Mouse (Mus musculus) hindbrain, embryonic 16.5 days (tissue): Measurements from ENCODE around the gene Memo1. TPM values are rescaled to one million over a fixed set of nuclear protein-coding genes. Genes with fewer than 3 reads are reported as not detected.

Source experiments
- ATAC-seq: fragments of 200-750 bp; cut with Nextera tagmentation; 2 replicates; pipeline ENCODE4 v1.8.0; 2017; ENCODE audit warnings: moderate TSS enrichment, moderate library complexity
- H3K27ac ChIP-seq: fragments of 300-500 bp; sonication (generic); 2 replicates; pipeline ENCODE4 v1.5.1; 2014; ENCODE audit warnings: low read depth, mild to moderate bottlenecking, control low read depth, low read length, moderate library complexity
- H3K27me3 ChIP-seq: fragments of 300-500 bp; sonication (generic); replicated peaks from 2 replicates; pipeline ENCODE4 v1.6.1; 2014; ENCODE audit warnings: low read length; ENCODE audit not compliant: control insufficient read depth, insufficient read depth
- H3K36me3 ChIP-seq: fragments of 300-500 bp; sonication (generic); 2 replicates; pipeline ENCODE4 v1.6.1; 2014; ENCODE audit warnings: mild to moderate bottlenecking, low read length, moderate library complexity, mixed read lengths; ENCODE audit not compliant: control insufficient read depth, insufficient read depth
- H3K4me1 ChIP-seq: fragments of 300-500 bp; sonication (generic); 2 replicates; pipeline ENCODE4 v1.6.1; 2014; ENCODE audit warnings: low read depth, low read length; ENCODE audit not compliant: control insufficient read depth, insufficient read depth
- H3K4me2 ChIP-seq: fragments of 300-500 bp; sonication (generic); 2 replicates; pipeline ENCODE4 v1.6.1; 2014; ENCODE audit warnings: mild to moderate bottlenecking, low read length, control low read depth, moderate library complexity
- H3K4me3 ChIP-seq: fragments of 300-500 bp; sonication (generic); 2 replicates; pipeline ENCODE4 v1.5.1; 2014; ENCODE audit warnings: mild to moderate bottlenecking, low read length, control low read depth, moderate library complexity
- H3K9ac ChIP-seq: fragments of 300-500 bp; sonication (generic); 2 replicates; pipeline ENCODE4 v1.6.1; 2014; ENCODE audit warnings: low read depth, mild to moderate bottlenecking, control low read depth, low read length, moderate library complexity
- H3K9me3 ChIP-seq: fragments of 300-500 bp; sonication (generic); 2 replicates; pipeline ENCODE4 v1.6.1; 2014; ENCODE audit warnings: mild to moderate bottlenecking, low read length, moderate library complexity; ENCODE audit not compliant: control insufficient read depth
- WGBS: fragments of 180-500 bp; shearing (Covaris S2); extraction: QIAGEN DNeasy Blood & Tissue Kit; methylation state at CpG from one replicate; pipeline ENCODE4 v1.1.7; 2014; 5-methylcytosine and 5-hydroxymethylcytosine counted together
- polyA plus RNA-seq: library from polyadenylated mRNA; unstranded; fragments of >200 nt; fragmentation: Nextera tagmentation; extraction: Ambion mirVana; gene quantifications from 2 replicates; pipeline ENCODE4 v1.2.1, GENCODE M21; 2015

Memo1 gene
- polyA plus RNA-seq, 1 experiment from 2014 or later = 52.9 TPM

DNA sequence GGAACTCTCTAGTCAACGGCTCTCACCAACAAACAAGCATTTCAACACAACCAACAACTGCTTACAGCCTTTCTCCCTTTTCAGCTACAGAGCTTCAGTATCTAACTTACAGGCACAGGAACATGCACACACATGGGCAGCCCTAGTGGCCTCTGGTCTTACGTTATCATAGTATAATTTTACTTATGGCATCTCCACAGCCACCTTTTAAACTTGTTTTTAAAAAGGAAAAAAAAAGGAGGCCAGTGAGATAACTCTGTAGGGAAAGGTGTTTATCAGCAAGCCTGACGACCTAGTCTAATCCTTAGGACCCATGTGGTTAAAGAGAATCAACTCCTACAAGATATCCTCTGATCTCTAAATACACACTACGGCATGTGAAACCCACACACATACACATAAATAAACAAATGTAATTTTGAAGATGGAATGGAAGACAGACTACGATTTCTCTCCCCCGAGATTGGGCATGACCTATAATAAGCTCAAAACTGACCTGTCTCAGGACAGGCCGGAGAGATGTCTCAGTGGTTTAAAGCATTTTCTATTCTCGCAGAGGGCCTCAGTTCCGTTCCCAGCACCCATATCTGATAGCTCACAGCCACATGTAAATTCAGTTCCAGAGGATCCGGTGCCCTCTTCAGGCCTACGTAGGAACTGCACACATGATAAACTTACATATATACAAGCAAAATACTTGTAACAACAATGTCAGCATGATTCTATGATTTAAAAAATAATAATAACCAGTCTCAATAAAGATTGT, 27.7 kb downstream of the Memo1 start:
- no peak overlapping the region for H3K27ac ChIP-seq
- H3K4me3 ChIP-seq = no peak overlapping the region
- WGBS = 92% methylated on average over 11 of the region's 11 CpGs
- ATAC-seq = no peak
- no peak overlapping the region for H3K9ac ChIP-seq
- no peaks in the 10 kb centered on the region for H3K9me3 ChIP-seq
- H3K4me1 ChIP-seq = peaks cover 12% of the 10 kb centered on the region
- H3K36me3 ChIP-seq = no peaks in the 10 kb centered on the region
- H3K27me3 ChIP-seq = no peaks in the 10 kb centered on the region
- no peak overlapping the region for H3K4me2 ChIP-seq

DNA sequence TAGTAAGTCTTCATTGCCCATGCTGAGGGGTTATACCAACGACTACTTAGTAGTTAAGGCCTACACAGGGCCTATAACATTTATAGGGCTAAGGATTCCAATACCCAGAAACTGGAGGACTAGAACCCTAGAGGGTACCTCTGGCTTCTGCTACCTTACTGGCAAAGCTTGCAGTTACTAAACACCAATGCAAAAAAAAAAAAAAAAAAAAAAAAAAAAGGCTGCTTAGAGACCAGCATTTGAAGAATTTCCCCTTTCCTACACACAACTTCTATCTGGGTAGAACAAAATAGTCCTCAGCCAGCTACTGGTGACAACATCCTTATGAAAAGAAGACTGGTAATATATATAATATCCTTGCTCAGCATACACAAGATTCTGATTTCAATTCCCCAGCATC, 29.7 kb downstream of the Memo1 start:
- Histone ChIP-seq H3K4me1 (peaks cover 12% of the 10 kb centered on the region), H3K27me3 (no peaks in the 10 kb centered on the region), H3K36me3 (no peaks in the 10 kb centered on the region), H3K9ac (no peak overlapping the region), H3K27ac (no peak overlapping the region; the same call in 1 of the 2 replicates), H3K4me2 (no peak overlapping the region), H3K9me3 (no peaks in the 10 kb centered on the region), H3K4me3 (no peak overlapping the region)
- 59% methylated on average over 1 of the region's 1 CpGs for WGBS
- ATAC-seq = no peak

DNA sequence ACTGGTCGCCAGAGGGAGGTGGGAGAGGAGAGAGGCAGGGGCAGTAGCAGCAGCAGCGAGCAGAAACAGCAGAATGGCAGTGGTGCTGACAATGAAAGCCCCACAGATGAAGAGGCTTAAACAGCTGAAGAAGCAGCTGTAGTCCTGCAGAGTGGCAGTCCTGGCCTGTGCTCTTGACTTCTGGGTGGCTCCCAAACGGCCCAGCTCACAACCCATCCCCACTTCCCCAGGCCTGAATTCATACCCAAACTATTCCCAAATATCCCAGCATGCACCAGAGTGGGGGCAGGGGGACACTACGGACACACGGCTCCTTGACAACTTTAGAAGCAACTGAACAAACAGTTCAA, 30.2 kb downstream of the Memo1 start:
- Histone ChIP-seq H3K9ac (no peak overlapping the region), H3K36me3 (no peaks in the 10 kb centered on the region), H3K27ac (peak overlapping the region; percentile 55), H3K4me3 (no peak overlapping the region), H3K4me2 (no peak overlapping the region), H3K27me3 (no peaks in the 10 kb centered on the region), H3K9me3 (no peaks in the 10 kb centered on the region), H3K4me1 (peaks cover 12% of the 10 kb centered on the region)
- 21% methylated on average over 5 of the region's 5 CpGs for WGBS
- peak; percentile 41; the same call in 1 of the 2 replicates for ATAC-seq

DNA sequence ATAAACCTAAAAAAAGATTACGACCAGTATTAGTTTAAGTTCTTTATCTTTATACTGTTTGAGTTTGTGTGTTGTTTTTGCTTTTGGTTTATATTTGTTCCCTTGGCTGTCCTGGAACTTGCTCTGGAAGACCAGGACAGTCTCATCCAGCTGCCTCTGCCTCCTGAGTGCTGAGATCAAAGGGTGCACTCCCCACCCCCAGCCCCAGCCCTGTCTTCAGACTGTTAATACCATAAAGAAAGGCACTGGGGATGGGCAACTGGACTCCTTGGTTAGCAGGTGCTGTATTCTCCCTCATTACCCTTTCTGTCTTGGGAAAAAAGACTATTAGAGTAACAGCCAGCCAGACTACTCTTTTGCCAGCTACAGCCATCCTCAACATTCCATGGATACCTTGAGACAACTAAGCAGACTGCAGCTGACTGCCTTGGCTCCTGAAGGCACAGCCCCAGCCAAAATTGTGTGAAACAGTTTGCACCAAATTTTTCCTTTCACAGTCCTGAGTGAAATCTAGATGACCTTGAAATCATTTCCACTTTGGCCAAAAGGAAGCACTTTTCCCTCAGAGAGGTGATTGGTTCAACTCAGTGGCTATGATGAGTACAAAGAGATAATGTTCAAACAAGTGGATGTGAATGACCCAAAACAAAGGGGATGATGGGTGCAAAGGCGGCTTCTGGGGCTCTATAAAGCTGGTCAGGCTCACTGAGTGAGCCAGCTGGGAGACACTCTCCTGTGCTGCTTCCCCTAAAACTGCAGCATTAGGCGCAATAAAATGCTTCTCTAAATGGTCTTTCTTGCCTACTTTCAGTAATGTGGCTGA, 30.8 kb downstream of the Memo1 start:
- no peaks in the 10 kb centered on the region for H3K27me3 ChIP-seq
- peak; percentile 43; the same call in 1 of the 2 replicates for ATAC-seq
- WGBS = 50% methylated on average over 3 of the region's 3 CpGs
- no peak overlapping the region for H3K9ac ChIP-seq
- H3K27ac ChIP-seq = peak overlapping the region; percentile 55
- no peaks in the 10 kb centered on the region for H3K36me3 ChIP-seq
- H3K9me3 ChIP-seq = no peaks in the 10 kb centered on the region
- H3K4me3 ChIP-seq = no peak overlapping the region
- H3K4me2 ChIP-seq = no peak overlapping the region
- H3K4me1 ChIP-seq = peaks cover 12% of the 10 kb centered on the region

DNA sequence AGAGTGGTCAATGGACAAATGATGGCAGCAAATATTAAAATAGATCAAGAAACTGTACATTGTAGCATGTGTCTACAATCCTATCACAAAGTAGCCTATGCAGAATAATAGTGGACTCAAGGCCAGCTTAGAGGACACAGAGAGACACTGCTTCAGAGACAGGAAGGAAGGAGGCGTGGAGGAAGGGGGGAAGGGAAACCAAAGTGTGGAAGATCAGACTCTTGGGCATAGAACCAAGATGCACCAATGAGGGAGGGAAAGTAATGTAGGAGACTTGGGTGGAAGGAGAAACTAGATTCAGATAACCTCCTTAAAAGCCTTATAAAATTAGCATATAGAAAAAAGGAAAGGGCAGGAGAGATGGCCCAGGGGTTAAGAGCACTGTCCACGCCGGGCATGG, 32.9 kb downstream of the Memo1 start:
- H3K27me3 ChIP-seq = no peaks in the 10 kb centered on the region
- H3K9me3 ChIP-seq = no peaks in the 10 kb centered on the region
- no peak overlapping the region for H3K4me3 ChIP-seq
- no peak overlapping the region for H3K9ac ChIP-seq
- no peak overlapping the region for H3K4me2 ChIP-seq
- H3K27ac ChIP-seq = no peak overlapping the region
- no peaks in the 10 kb centered on the region; the same call in 1 of the 2 replicates for H3K36me3 ChIP-seq
- 93% methylated on average over 3 of the region's 3 CpGs for WGBS
- ATAC-seq = no peak
- peaks cover 12% of the 10 kb centered on the region for H3K4me1 ChIP-seq

DNA sequence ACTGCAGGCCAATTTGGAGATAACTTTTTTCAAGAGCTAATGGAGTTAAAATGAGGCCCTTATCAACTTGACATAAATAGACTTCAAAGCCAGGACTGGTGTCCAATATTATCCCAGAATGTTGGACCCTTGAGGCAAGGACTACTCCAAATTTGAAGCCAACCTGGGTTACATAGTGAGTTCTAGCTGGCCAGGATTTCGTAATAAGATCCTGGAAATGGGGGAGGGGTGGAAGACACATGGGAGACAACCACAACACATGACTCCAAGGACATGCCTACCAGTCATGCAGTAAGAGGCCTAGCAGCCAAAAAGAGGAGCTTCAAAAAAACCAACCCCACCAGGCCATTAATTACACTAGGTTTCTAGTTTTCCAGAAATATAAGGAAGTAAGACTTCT, 50.0 kb downstream of the Memo1 start:
- Histone ChIP-seq H3K4me3 (no peak overlapping the region), H3K9ac (no peak overlapping the region), H3K4me1 (no peaks in the 10 kb centered on the region), H3K27ac (no peak overlapping the region), H3K36me3 (no peaks in the 10 kb centered on the region), H3K27me3 (no peaks in the 10 kb centered on the region), H3K9me3 (no peaks in the 10 kb centered on the region), H3K4me2 (no peak overlapping the region)
- ATAC-seq = no peak
- WGBS = 74% methylated on average over 1 of the region's 1 CpGs

DNA sequence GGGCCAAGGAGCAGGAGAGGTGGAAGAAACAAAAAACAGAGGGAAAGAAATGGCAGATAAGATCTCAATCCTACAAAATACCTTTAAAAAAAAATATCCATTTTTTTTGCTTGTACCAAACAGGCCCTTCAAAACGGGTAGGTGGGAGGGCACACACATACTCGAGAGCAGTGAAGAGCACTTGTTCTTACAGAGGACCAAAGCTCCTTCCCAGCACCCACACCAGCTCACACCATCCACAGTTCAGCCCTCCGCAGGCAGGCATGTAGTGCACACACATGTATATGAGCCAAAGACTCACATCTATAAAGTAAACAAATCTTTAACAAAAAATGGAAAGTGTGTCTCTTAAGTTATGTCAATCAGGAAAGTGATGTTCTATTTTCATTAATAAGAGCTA, 52.5 kb downstream of the Memo1 start:
- 90% methylated on average over 3 of the region's 3 CpGs for WGBS
- Histone ChIP-seq H3K36me3 (no peaks in the 10 kb centered on the region), H3K9ac (no peak overlapping the region), H3K27me3 (no peaks in the 10 kb centered on the region), H3K9me3 (no peaks in the 10 kb centered on the region), H3K4me2 (no peak overlapping the region), H3K4me1 (no peaks in the 10 kb centered on the region), H3K27ac (no peak overlapping the region), H3K4me3 (no peak overlapping the region)
- ATAC-seq = no peak

DNA sequence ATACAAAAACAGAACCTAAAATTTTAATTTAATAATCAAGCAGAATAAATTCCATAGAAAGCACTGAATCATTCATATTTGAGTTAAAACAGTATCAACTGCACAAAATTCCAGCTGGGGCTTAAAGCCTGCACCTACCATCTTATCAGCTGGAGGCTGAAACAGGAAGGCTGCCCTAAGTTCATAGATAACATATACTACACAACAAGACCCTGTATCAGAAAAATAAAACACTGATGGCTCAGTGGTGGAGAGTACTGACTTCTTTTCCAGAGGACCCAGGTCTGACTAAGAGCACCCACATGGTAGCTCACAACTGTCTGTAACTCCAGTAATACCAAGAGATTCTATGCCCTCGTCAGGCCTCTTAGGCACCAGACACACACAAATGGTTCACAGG, 55.0 kb downstream of the Memo1 start:
- no peak overlapping the region for H3K4me2 ChIP-seq
- ATAC-seq = no peak

DNA sequence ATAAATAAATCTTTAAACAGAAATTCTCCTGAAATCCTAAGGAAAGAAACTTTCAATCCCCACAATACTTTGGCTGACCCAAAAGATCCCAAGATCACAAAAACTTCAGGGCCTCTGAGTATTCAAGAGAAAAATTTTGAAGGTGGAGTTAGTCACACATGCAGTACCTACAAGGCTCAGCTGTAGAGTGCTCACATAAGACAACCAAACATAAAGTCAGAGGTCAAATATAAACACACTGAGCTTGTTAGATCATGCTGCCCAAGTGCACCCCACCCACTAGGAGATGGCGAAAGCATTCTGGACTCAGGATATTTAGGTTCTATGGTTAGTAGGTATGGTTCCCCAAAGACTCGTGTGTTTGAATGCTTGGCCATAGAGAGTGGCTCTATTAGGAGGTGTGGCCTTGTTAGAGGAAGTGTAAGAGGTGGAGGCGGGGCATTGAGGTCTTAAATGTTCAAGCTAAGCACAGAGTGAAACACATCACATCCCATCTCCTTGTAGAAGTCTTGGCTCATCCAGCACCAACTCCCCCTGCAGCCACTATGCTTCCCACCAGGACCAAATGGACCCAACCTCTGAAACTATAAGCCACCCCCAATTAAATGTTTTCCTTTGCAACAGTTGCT, 67.1 kb downstream of the Memo1 start:
- no peak overlapping the region for H3K9ac ChIP-seq
- H3K27me3 ChIP-seq = no peaks in the 10 kb centered on the region
- 90% methylated on average over 3 of the region's 3 CpGs for WGBS
- no peaks in the 10 kb centered on the region for H3K9me3 ChIP-seq
- H3K36me3 ChIP-seq = no peaks in the 10 kb centered on the region
- H3K4me3 ChIP-seq = no peak overlapping the region
- no peak for ATAC-seq
- H3K4me1 ChIP-seq = no peaks in the 10 kb centered on the region
- H3K27ac ChIP-seq = no peak overlapping the region
- no peak overlapping the region for H3K4me2 ChIP-seq

More for the DNA sequence above, 55.0 kb downstream of the Memo1 start:
- H3K4me3 ChIP-seq = no peak overlapping the region
- H3K9ac ChIP-seq = no peak overlapping the region
- H3K9me3 ChIP-seq = no peaks in the 10 kb centered on the region
- H3K4me1 ChIP-seq = no peaks in the 10 kb centered on the region
- 97% methylated on average over 1 of the region's 1 CpGs for WGBS
- H3K27ac ChIP-seq = no peak overlapping the region
- no peaks in the 10 kb centered on the region for H3K36me3 ChIP-seq
- no peaks in the 10 kb centered on the region for H3K27me3 ChIP-seq
